Mouse (Mus musculus): Measurements from ENCODE around the gene Tbc1d17. TPM values are rescaled to one million over a fixed set of nuclear protein-coding genes. Genes with fewer than 3 reads are reported as not detected.

The Tbc1d17 gene
- polyA plus RNA-seq, 1 experiment, result 106 TPM

DNA sequence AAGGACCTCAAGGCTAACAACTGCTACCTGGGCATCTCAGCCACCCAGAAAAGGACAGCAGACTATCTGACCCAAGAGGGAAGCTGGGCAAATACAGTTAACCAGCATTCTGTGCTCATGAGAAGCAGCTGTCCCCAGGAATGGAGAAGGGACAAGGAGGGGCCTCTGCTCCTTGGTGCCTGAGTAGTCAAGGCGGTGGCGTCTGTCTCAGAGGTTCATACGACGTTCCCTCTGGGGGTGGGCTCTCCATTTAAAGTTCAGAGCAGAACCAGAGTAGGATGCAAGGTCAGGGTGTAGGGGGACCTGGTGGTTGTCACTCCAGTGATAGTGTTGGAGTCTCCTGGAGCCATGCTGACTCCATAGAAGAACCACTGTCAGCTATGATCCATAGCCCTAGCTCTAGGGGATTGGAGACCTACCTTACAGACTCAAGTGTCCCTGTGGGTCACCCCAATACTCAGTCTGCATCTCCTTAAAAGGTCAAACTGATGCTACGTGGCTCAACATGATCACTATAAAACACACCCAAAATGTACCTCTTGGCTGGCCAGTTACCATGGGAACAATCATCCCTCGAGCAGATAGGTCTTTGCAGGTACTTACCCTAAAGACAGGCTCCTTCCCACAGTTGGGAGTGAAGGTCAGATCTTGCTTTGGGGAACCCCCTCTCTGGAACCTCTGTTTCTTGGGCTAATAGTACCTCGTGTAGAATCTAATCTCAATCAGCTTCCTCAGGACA lies 37.9 kb downstream of the Tbc1d17 start:
- DNase-seq (ENCODE audit: extremely low spot score in 1 of 2, low spot score in 1 of 2), result no peak

DNA sequence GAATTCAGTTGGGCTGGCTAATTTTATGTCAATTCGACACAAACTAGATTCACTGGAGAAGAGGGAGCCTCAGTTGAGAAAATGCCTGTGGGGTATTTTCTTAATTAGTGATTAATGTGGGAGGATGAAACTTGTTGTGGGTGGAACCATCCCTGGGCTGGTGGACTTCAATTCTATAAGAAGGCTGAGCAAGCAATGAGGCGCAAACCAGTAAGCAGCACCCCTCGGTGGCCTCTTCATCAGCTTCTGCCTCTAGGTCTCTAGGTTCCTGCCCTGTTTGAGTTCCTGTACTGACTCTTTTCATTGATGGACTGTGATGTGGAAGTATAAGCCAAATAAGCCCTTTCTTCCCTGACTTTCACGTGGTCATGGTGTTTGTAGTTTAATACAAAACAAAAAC lies 38.5 kb downstream of the Tbc1d17 start:
- no peak for DNase-seq (ENCODE audit: extremely low spot score in 1 of 2, low spot score in 1 of 2)

DNA sequence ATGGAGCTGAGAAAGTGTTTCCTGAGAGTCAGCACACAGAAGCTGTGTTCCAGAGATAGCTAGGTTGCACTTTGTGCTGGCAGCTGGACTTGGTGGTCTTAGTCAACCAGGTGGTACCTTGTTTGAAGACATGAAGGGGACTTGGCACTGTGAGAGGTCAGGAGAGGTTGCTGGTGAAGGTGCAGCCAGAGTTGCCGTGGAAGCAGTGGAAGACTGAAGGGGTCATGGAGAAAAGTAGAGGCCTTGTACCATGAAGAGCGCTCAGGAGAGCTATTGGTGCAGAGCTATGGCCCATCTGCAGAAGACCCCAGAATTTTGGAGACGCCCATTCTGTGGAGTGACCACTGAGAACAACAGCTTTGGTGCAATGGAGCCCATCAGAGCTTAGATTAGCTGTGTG lies 39.4 kb downstream of the Tbc1d17 start:
- DNase-seq (ENCODE audit: extremely low spot score in 1 of 2, low spot score in 1 of 2), result no peak

DNA sequence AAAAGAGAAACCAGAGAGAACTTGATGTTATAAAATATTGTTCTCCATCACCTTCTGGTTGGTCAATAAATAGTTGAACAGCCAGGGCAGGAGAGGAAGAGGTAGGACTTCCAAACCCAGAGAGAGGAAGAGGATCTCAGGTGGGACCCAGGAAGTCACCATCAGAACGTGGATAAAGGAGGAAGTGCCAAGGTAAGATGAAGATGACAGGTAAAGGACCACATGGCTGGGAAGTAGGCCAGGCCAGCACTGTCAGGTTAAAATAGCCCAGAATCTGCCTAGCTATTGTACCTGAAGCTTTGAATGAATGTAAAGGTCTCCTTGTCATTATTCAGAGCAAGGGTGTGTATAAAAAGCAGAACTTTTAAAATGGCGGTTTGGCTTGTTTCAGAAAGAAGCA lies 40.0 kb downstream of the Tbc1d17 start:
- DNase-seq (ENCODE audit: extremely low spot score in 1 of 2, low spot score in 1 of 2), result no peak

DNA sequence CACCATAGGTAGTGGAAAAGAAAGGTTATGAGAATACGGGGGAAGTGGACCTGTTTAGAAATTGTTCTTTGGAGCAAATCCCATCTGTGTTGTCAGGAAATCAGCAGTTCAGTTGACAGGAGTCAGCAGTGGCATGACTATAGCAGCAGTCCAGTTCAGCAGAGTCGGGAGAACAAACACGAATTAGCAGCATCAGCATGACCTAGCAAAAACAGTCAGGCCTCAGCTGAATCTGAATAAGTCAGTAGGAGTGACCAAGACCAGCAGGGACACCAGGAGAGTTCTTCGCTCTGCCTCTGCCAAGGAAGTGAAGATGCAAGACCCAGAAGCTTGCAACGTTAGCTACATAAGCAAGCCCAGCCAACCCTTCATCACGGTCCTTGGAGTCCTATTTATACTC lies 56.1 kb downstream of the Tbc1d17 start:
- DNase-seq (ENCODE audit: extremely low spot score in 1 of 2, low spot score in 1 of 2), result no peak

DNA sequence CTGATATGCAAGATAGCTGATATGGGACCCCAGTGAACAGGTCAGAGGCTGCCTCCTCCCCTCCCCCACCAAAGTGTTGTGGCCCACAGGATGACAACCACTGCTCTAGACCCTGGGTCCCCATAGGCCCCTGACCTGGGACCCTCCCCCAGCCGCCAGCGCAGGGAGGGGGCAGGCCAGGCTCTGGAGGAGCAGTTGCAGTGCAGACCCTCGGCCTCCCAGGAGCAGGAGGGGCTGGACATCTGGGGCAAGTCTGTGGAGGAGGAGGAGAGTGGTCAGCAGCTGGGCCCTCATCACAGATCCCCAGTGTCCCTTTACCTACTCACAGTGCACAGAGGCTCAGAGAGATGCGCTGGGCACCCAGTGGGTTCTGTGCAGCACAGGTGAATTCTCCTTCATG lies 58.8 kb downstream of the Tbc1d17 start:
- no peak for DNase-seq (ENCODE audit: extremely low spot score in 1 of 2, low spot score in 1 of 2)

DNA sequence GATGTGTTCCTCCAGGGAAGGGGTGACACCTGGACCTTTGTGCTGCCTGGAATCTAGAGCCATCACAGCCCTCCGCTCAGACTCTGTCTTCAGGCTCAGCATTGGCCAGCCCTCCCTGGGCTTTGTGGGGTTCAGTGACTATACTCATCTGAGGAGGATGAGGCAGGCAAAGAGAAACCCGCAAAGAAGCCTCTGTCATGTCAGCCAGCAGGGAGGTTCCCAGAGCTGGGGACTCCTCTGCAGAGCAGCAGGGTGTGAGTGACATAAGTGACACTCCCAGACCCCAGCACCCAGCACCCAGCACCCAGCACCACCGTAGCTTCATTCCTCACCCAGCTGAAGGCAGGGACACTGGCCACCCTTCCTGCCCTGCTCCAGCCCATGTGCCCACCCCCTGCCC lies 59.3 kb downstream of the Tbc1d17 start:
- no peak for DNase-seq (ENCODE audit: extremely low spot score in 1 of 2, low spot score in 1 of 2)

Other genes starting within 250 kb of the Tbc1d17 start
- gene Myh14, start 178.2 kb downstream of the Tbc1d17 start, polyA plus RNA-seq (2012; rRNA removed), result 17.5 and 18.6 TPM in 2 replicates
- not detected in 2 replicates for gene Izumo2, start 140.3 kb downstream of the Tbc1d17 start, polyA plus RNA-seq (2012; rRNA removed)
- gene Vrk3, start 100.7 kb downstream of the Tbc1d17 start, polyA plus RNA-seq (2012; rRNA removed), result 33.9 and 38.2 TPM in 2 replicates
- 0.55 and 0.62 TPM in 2 replicates for gene Zfp473, start 98.0 kb downstream of the Tbc1d17 start, polyA plus RNA-seq (2012; rRNA removed)
- 29.1 and 29.3 TPM in 2 replicates for gene Nup62, start 33.0 kb downstream of the Tbc1d17 start, polyA plus RNA-seq (2012; rRNA removed)
- 1.3 and 2.2 TPM in 2 replicates for gene Il4i1, start 32.7 kb downstream of the Tbc1d17 start, polyA plus RNA-seq (2012; rRNA removed)
- gene Atf5, start 32.4 kb downstream of the Tbc1d17 start, polyA plus RNA-seq (2012; rRNA removed), result 24.2 and 35.6 TPM in 2 replicates
- 87.0 and 108 TPM in 2 replicates for gene Akt1s1, start 88 bp downstream of the Tbc1d17 start, polyA plus RNA-seq (2012; rRNA removed)
- gene Pnkp, start 8.1 kb upstream of the Tbc1d17 start, polyA plus RNA-seq (2012; rRNA removed), result 42.3 and 44.9 TPM in 2 replicates
- 408 and 469 TPM in 2 replicates for gene Ptov1, start 20.7 kb upstream of the Tbc1d17 start, polyA plus RNA-seq (2012; rRNA removed)
- 123 and 130 TPM in 2 replicates for gene Med25, start 43.6 kb upstream of the Tbc1d17 start, polyA plus RNA-seq (2012; rRNA removed)
- 30.4 and 32.4 TPM in 2 replicates for gene Fuz, start 47.0 kb upstream of the Tbc1d17 start, polyA plus RNA-seq (2012; rRNA removed)
- gene Ap2a1, start 80.4 kb upstream of the Tbc1d17 start, polyA plus RNA-seq (2012; rRNA removed), result 216 and 254 TPM in 2 replicates
- 1.4 TPM in 2 replicates for gene Tsks, start 94.1 kb upstream of the Tbc1d17 start, polyA plus RNA-seq (2012; rRNA removed)
- gene Cpt1c, start 125.8 kb upstream of the Tbc1d17 start, polyA plus RNA-seq (2012; rRNA removed), result 151 TPM in 2 replicates
- gene Prmt1, start 137.5 kb upstream of the Tbc1d17 start, polyA plus RNA-seq (2012; rRNA removed), result 217 and 232 TPM in 2 replicates
- gene Irf3, start 148.6 kb upstream of the Tbc1d17 start, polyA plus RNA-seq (2012; rRNA removed), result 88.4 and 88.6 TPM in 2 replicates
- 5.4 and 5.9 TPM in 2 replicates for gene Bcl2l12, start 149.6 kb upstream of the Tbc1d17 start, polyA plus RNA-seq (2012; rRNA removed)
- 126 and 127 TPM in 2 replicates for gene Scaf1, start 167.3 kb upstream of the Tbc1d17 start, polyA plus RNA-seq (2012; rRNA removed)
- 27.6 and 32.5 TPM in 2 replicates for gene Rras, start 168.9 kb upstream of the Tbc1d17 start, polyA plus RNA-seq (2012; rRNA removed)
- 20.5 and 22.4 TPM in 2 replicates for gene Prr12, start 203.8 kb upstream of the Tbc1d17 start, polyA plus RNA-seq (2012; rRNA removed)
- 81.7 and 86.5 TPM in 2 replicates for gene Nosip, start 213.3 kb upstream of the Tbc1d17 start, polyA plus RNA-seq (2012; rRNA removed)
- gene Prrg2, start 213.6 kb upstream of the Tbc1d17 start, polyA plus RNA-seq (2012; rRNA removed), result 15.5 and 15.6 TPM in 2 replicates
- gene Rcn3, start 243.1 kb upstream of the Tbc1d17 start, polyA plus RNA-seq (2012; rRNA removed), result 13.4 and 16.9 TPM in 2 replicates

All from frontal cortex, adult 2 months (tissue).